Mouse (Mus musculus) cortical plate, adult 2 months (tissue): ENCODE measurements around the gene Trim37. TPM values are rescaled to one million over a fixed set of nuclear protein-coding genes. Genes with fewer than 3 reads are reported as not detected.
A peak's percentile ranks its signal among the peaks of the same experiment; 100 is the strongest.

Source experiments
- H3K27ac ChIP-seq: fragments of 200-500 bp; 2 replicates; pipeline ENCODE4 v1.5.1; 2012; ENCODE audit warnings: low read length, control low read depth, inconsistent platforms; ENCODE audit not compliant: insufficient read depth
- H3K4me1 ChIP-seq: fragments of 200-500 bp; 2 replicates; pipeline ENCODE4 v1.6.1; 2011; ENCODE audit warnings: low read length; ENCODE audit not compliant: control insufficient read depth, insufficient read depth
- H3K4me3 ChIP-seq: fragments of 200-500 bp; 2 replicates; pipeline ENCODE4 v1.5.1; 2011; ENCODE audit warnings: mild to moderate bottlenecking, low read length, control low read depth; ENCODE audit not compliant: insufficient read depth
- CTCF ChIP-seq: fragments of 200-500 bp; IDR thresholded peaks from 2 replicates; pipeline ENCODE4 v1.5.1; 2011; ENCODE audit warnings: mild to moderate bottlenecking, control low read depth, low read length; ENCODE audit not compliant: insufficient read depth; ENCODE audit errors: extremely low read depth
- POLR2A ChIP-seq: fragments of 200-500 bp; IDR thresholded peaks from 2 replicates; pipeline ENCODE4 v1.6.1; 2011; ENCODE audit warnings: mild to moderate bottlenecking, low read length, control low read depth; ENCODE audit not compliant: insufficient read depth; ENCODE audit errors: extremely low read depth
- polyA plus RNA-seq: library from polyadenylated mRNA; depleted of rRNA; stranded (reverse); fragments of >200 nt; gene quantifications from 2 replicates; pipeline ENCODE4 v1.2.3, GENCODE M21; 2012

The Trim37 gene
- polyA plus RNA-seq, 1 experiment, result 152 TPM

- Histone ChIP-seq H3K4me3 (peak overlapping the region; percentile 48), H3K4me1 (no peaks in the 10 kb centered on the region; the same call in 1 of the 2 replicates), H3K27ac (no peak overlapping the region)
- TF ChIP-seq POLR2A (no peak), CTCF (no peak)
Measured at GRCm38 (mm10) chr11:87110172-87110909, 16.5 kb upstream of the Trim37 start.

GRCm38 (mm10) chr11:87121864-87122263 is 5.0 kb upstream of the Trim37 start:
- TF ChIP-seq CTCF, result no peak
- no peak for TF ChIP-seq POLR2A
- no peak overlapping the region for H3K4me3 ChIP-seq
- H3K27ac ChIP-seq, result no peak overlapping the region
- no peaks in the 10 kb centered on the region for H3K4me1 ChIP-seq

GRCm38 (mm10) chr11:87125562-87125961 is 1.3 kb upstream of the Trim37 start:
- H3K27ac ChIP-seq, result no peak overlapping the region

GRCm38 (mm10) chr11:87126281-87126823 is 525 bp upstream of the Trim37 start:
- H3K27ac ChIP-seq, result no peak overlapping the region
- peak overlapping the region; percentile 94 for H3K4me3 ChIP-seq

More at GRCm38 (mm10) chr11:87125562-87125961, 1.3 kb upstream of the Trim37 start:
- TF ChIP-seq POLR2A (no peak), CTCF (no peak)
- Histone ChIP-seq H3K4me3 (no peak overlapping the region), H3K4me1 (peaks cover 3% of the 10 kb centered on the region)

GRCm38 (mm10) chr11:87136233-87136632 is 9.4 kb downstream of the Trim37 start:
- TF ChIP-seq POLR2A (no peak), CTCF (no peak)
- Histone ChIP-seq H3K27ac (no peak overlapping the region), H3K4me3 (no peak overlapping the region), H3K4me1 (no peaks in the 10 kb centered on the region)

More at GRCm38 (mm10) chr11:87126281-87126823, 525 bp upstream of the Trim37 start:
- TF ChIP-seq POLR2A, result no peak
- H3K4me1 ChIP-seq, result peaks cover 3% of the 10 kb centered on the region

- TF ChIP-seq POLR2A, result no peak
- TF ChIP-seq CTCF, result no peak
- no peak overlapping the region for H3K4me3 ChIP-seq
- H3K27ac ChIP-seq, result no peak overlapping the region
- no peaks in the 10 kb centered on the region; the same call in 1 of the 2 replicates for H3K4me1 ChIP-seq
Measured at GRCm38 (mm10) chr11:87158012-87158411, 31.1 kb downstream of the Trim37 start.

GRCm38 (mm10) chr11:87162687-87163086 is 35.8 kb downstream of the Trim37 start:
- Histone ChIP-seq H3K27ac (no peak overlapping the region), H3K4me3 (no peak overlapping the region), H3K4me1 (no peaks in the 10 kb centered on the region; the same call in 1 of the 2 replicates)
- TF ChIP-seq POLR2A (no peak), CTCF (no peak)

- H3K4me1 ChIP-seq, result no peaks in the 10 kb centered on the region
- H3K4me3 ChIP-seq, result no peak overlapping the region
- TF ChIP-seq CTCF (no peak), POLR2A (no peak)
- no peak overlapping the region for H3K27ac ChIP-seq
Measured at GRCm38 (mm10) chr11:87163751-87164150, 36.9 kb downstream of the Trim37 start.

- TF ChIP-seq POLR2A (no peak), CTCF (no peak)
- H3K4me3 ChIP-seq, result no peak overlapping the region
Measured at GRCm38 (mm10) chr11:87173625-87174024, 46.7 kb downstream of the Trim37 start.

GRCm38 (mm10) chr11:87175031-87175430 is 48.2 kb downstream of the Trim37 start:
- no peak overlapping the region for H3K4me3 ChIP-seq
- no peak overlapping the region for H3K27ac ChIP-seq
- no peak for TF ChIP-seq CTCF
- TF ChIP-seq POLR2A, result no peak
- H3K4me1 ChIP-seq, result no peaks in the 10 kb centered on the region

More at GRCm38 (mm10) chr11:87173625-87174024, 46.7 kb downstream of the Trim37 start:
- H3K4me1 ChIP-seq, result no peaks in the 10 kb centered on the region
- no peak overlapping the region for H3K27ac ChIP-seq
